Mouse (Mus musculus) spleen, adult 2 months (tissue): Measurements from ENCODE around the gene Rassf1.

Experiments
- CTCF ChIP-seq: fragments of 200-500 bp; IDR thresholded peaks from 2 replicates; pipeline ENCODE4 v1.5.1; 2011; ENCODE audit warnings: mild to moderate bottlenecking, inconsistent platforms; ENCODE audit not compliant: insufficient read depth, insufficient read length, insufficient replicate concordance; ENCODE audit errors: extremely low read depth
- POLR2A ChIP-seq: fragments of 200-500 bp; IDR thresholded peaks from 2 replicates; pipeline ENCODE4 v1.6.1; 2011; ENCODE audit warnings: low read depth, low read length, inconsistent platforms

GRCm38 (mm10) chr9:107539940-107540339 is 11.4 kb upstream of the Rassf1 start:
- no peak for TF ChIP-seq CTCF
- TF ChIP-seq POLR2A, result no peak
